Mouse (Mus musculus) heart, adult 9 months (tissue): ENCODE measurements around the gene Pced1b.

Source experiments
- DNase-seq, 2 experiments: peaks; one replicate each; pipeline ENCODE4 v3.0.0; 2022; ENCODE audit warnings: low spot score in 2 of 2

Gene Pced1b

GRCm38 (mm10) chr15:97397793-97398192 lies 150.9 kb downstream of the Pced1b start:
- no peak for DNase-seq

GRCm38 (mm10) chr15:97400866-97401265 lies 154.0 kb downstream of the Pced1b start:
- no peak for DNase-seq

- DNase-seq = no peak
Observed at GRCm38 (mm10) chr15:97404483-97404882, 157.6 kb downstream of the Pced1b start.

GRCm38 (mm10) chr15:97404998-97405397 lies 158.1 kb downstream of the Pced1b start:
- no peak for DNase-seq

- no peak for DNase-seq
Observed at GRCm38 (mm10) chr15:97406105-97406504, 159.2 kb downstream of the Pced1b start.

- peak in 1 of 2 experiments; percentile 18 for DNase-seq
Observed at GRCm38 (mm10) chr15:97407496-97408454, 160.9 kb downstream of the Pced1b start.

GRCm38 (mm10) chr15:97411136-97411535 lies 164.2 kb downstream of the Pced1b start:
- no peak for DNase-seq

GRCm38 (mm10) chr15:97411671-97412070 lies 164.8 kb downstream of the Pced1b start:
- DNase-seq = no peak

GRCm38 (mm10) chr15:97412308-97412707 lies 165.4 kb downstream of the Pced1b start:
- no peak for DNase-seq

- DNase-seq = no peak
Observed at GRCm38 (mm10) chr15:97412861-97413260, 166.0 kb downstream of the Pced1b start.

- DNase-seq = no peak
Observed at GRCm38 (mm10) chr15:97414718-97415413, 168.0 kb downstream of the Pced1b start.

GRCm38 (mm10) chr15:97415426-97415946 lies 168.6 kb downstream of the Pced1b start:
- DNase-seq = no peak

- no peak for DNase-seq
Observed at GRCm38 (mm10) chr15:97420292-97420691, 173.4 kb downstream of the Pced1b start.

GRCm38 (mm10) chr15:97421533-97421932 lies 174.6 kb downstream of the Pced1b start:
- DNase-seq = no peak

GRCm38 (mm10) chr15:97422212-97422944 lies 175.5 kb downstream of the Pced1b start:
- no peak for DNase-seq

- DNase-seq = no peak
Observed at GRCm38 (mm10) chr15:97424375-97424774, 177.5 kb downstream of the Pced1b start.

GRCm38 (mm10) chr15:97424961-97425360 lies 178.1 kb downstream of the Pced1b start:
- no peak for DNase-seq

- DNase-seq = no peak
Observed at GRCm38 (mm10) chr15:97429201-97429900, 182.4 kb downstream of the Pced1b start.

- no peak for DNase-seq
Observed at GRCm38 (mm10) chr15:97431533-97431932, 184.6 kb downstream of the Pced1b start.

GRCm38 (mm10) chr15:97432221-97432620 lies 185.3 kb downstream of the Pced1b start:
- DNase-seq = no peak
